Mouse (Mus musculus) layer of hippocampus, adult 2 months (tissue): ENCODE measurements around the gene Myzap. TPM values are rescaled to one million over a fixed set of nuclear protein-coding genes. Genes with fewer than 3 reads are reported as not detected.

ENCODE experiments used
- DNase-seq, 2 experiments: peaks; one replicate each; pipeline ENCODE4 v3.0.0; 2022; ENCODE audit warnings: low spot score in 2 of 2
- H3K27ac ChIP-seq: fragments of 200-600 bp; 2 replicates; pipeline ENCODE4 v1.8.1; 2022
- H3K4me3 ChIP-seq: fragments of 200-600 bp; 2 replicates; pipeline ENCODE4 v1.8.1; 2022; ENCODE audit warnings: mild to moderate bottlenecking
- CTCF ChIP-seq: fragments of 200-600 bp; conservative IDR thresholded peaks from 2 replicates; pipeline ENCODE4 v1.8.1; 2022; ENCODE audit warnings: antibody characterized with exemption, mild to moderate bottlenecking, moderate library complexity
- total RNA-seq, 2 experiments: library from RNA; stranded (reverse); gene quantifications; 2 replicates each; pipeline ENCODE4 v1.2.3; 2021

Gene Myzap
- total RNA-seq, 2 experiments from 2014 or later: 1.1 to 1.9 TPM

- DNase-seq: no peak
- Histone ChIP-seq H3K27ac (no peak overlapping the region), H3K4me3 (no peak overlapping the region)
- no peak for TF ChIP-seq CTCF
Observed at GRCm38 (mm10) chr9:71550176-71550575, 42.0 kb downstream of the Myzap start.

- no peak overlapping the region for H3K4me3 ChIP-seq
- DNase-seq: no peak
- no peak overlapping the region for H3K27ac ChIP-seq
- TF ChIP-seq CTCF: no peak
Observed at GRCm38 (mm10) chr9:71547704-71548275, 44.4 kb downstream of the Myzap start.

GRCm38 (mm10) chr9:71544831-71545230, 47.3 kb downstream of the Myzap start:
- DNase-seq: no peak
- Histone ChIP-seq H3K27ac (no peak overlapping the region), H3K4me3 (no peak overlapping the region)
- TF ChIP-seq CTCF: no peak

- DNase-seq: peak; percentile 64 to 87
- peak; percentile 85 for TF ChIP-seq CTCF
- Histone ChIP-seq H3K27ac (no peak overlapping the region), H3K4me3 (no peak overlapping the region)
Observed at GRCm38 (mm10) chr9:71543443-71544222, 48.5 kb downstream of the Myzap start.

GRCm38 (mm10) chr9:71542292-71542691, 49.9 kb downstream of the Myzap start:
- TF ChIP-seq CTCF: no peak
- Histone ChIP-seq H3K27ac (no peak overlapping the region), H3K4me3 (no peak overlapping the region)
- no peak for DNase-seq

- no peak for TF ChIP-seq CTCF
- Histone ChIP-seq H3K4me3 (no peak overlapping the region), H3K27ac (no peak overlapping the region)
- DNase-seq: no peak
Observed at GRCm38 (mm10) chr9:71540739-71541138, 51.4 kb downstream of the Myzap start.

GRCm38 (mm10) chr9:71535730-71536129, 56.4 kb downstream of the Myzap start:
- no peak overlapping the region for H3K27ac ChIP-seq
- TF ChIP-seq CTCF: no peak
- no peak overlapping the region for H3K4me3 ChIP-seq
- no peak for DNase-seq

GRCm38 (mm10) chr9:71535036-71535435, 57.1 kb downstream of the Myzap start:
- no peak for TF ChIP-seq CTCF
- DNase-seq: peak; percentile 17 to 41
- H3K27ac ChIP-seq: no peak overlapping the region
- no peak overlapping the region for H3K4me3 ChIP-seq

GRCm38 (mm10) chr9:71529960-71530359, 62.2 kb downstream of the Myzap start:
- peak; percentile 39 for TF ChIP-seq CTCF
- Histone ChIP-seq H3K4me3 (no peak overlapping the region), H3K27ac (no peak overlapping the region)
- DNase-seq: no peak

- no peak for TF ChIP-seq CTCF
- DNase-seq: no peak
- no peak overlapping the region for H3K27ac ChIP-seq
- H3K4me3 ChIP-seq: no peak overlapping the region
Observed at GRCm38 (mm10) chr9:71527438-71527837, 64.7 kb downstream of the Myzap start.

GRCm38 (mm10) chr9:71523901-71524300, 68.3 kb downstream of the Myzap start:
- H3K27ac ChIP-seq: no peak overlapping the region
- no peak for DNase-seq
- TF ChIP-seq CTCF: no peak
- H3K4me3 ChIP-seq: no peak overlapping the region

- Histone ChIP-seq H3K27ac (no peak overlapping the region), H3K4me3 (no peak overlapping the region)
- TF ChIP-seq CTCF: no peak
- DNase-seq: no peak
Observed at GRCm38 (mm10) chr9:71519836-71520235, 72.3 kb downstream of the Myzap start.

- TF ChIP-seq CTCF: no peak
Observed at GRCm38 (mm10) chr9:71517487-71517886, 74.7 kb downstream of the Myzap start.

GRCm38 (mm10) chr9:71515862-71516261, 76.3 kb downstream of the Myzap start:
- no peak for DNase-seq
- 0 out of 2 replicates have a peak, but pooled peaks have one; percentile 14 for TF ChIP-seq CTCF
- H3K27ac ChIP-seq: no peak overlapping the region
- H3K4me3 ChIP-seq: no peak overlapping the region

More at GRCm38 (mm10) chr9:71517487-71517886, 74.7 kb downstream of the Myzap start:
- Histone ChIP-seq H3K4me3 (no peak overlapping the region), H3K27ac (no peak overlapping the region)
- DNase-seq: no peak
